Mouse (Mus musculus) hindbrain, embryonic 16.5 days (tissue): ENCODE measurements at regions not wholly inside any gene's neighbourhood (a gene's known extent, or its start where the extent isn't known, plus 50 kb on each side); places are given as distances from the start of the nearest gene placed in this dataset.

Experiments
- ATAC-seq: fragments of 200-750 bp; cut with Nextera tagmentation; 2 replicates; pipeline ENCODE4 v1.8.0; 2017; ENCODE audit warnings: moderate TSS enrichment, moderate library complexity
- H3K27ac ChIP-seq: fragments of 300-500 bp; sonication (generic); 2 replicates; pipeline ENCODE4 v1.5.1; 2014; ENCODE audit warnings: low read depth, mild to moderate bottlenecking, control low read depth, low read length, moderate library complexity
- H3K27me3 ChIP-seq: fragments of 300-500 bp; sonication (generic); replicated peaks from 2 replicates; pipeline ENCODE4 v1.6.1; 2014; ENCODE audit warnings: low read length; ENCODE audit not compliant: control insufficient read depth, insufficient read depth
- H3K36me3 ChIP-seq: fragments of 300-500 bp; sonication (generic); 2 replicates; pipeline ENCODE4 v1.6.1; 2014; ENCODE audit warnings: mild to moderate bottlenecking, low read length, moderate library complexity, mixed read lengths; ENCODE audit not compliant: control insufficient read depth, insufficient read depth
- H3K4me1 ChIP-seq: fragments of 300-500 bp; sonication (generic); 2 replicates; pipeline ENCODE4 v1.6.1; 2014; ENCODE audit warnings: low read depth, low read length; ENCODE audit not compliant: control insufficient read depth, insufficient read depth
- H3K4me2 ChIP-seq: fragments of 300-500 bp; sonication (generic); 2 replicates; pipeline ENCODE4 v1.6.1; 2014; ENCODE audit warnings: mild to moderate bottlenecking, low read length, control low read depth, moderate library complexity
- H3K4me3 ChIP-seq: fragments of 300-500 bp; sonication (generic); 2 replicates; pipeline ENCODE4 v1.5.1; 2014; ENCODE audit warnings: mild to moderate bottlenecking, low read length, control low read depth, moderate library complexity
- H3K9ac ChIP-seq: fragments of 300-500 bp; sonication (generic); 2 replicates; pipeline ENCODE4 v1.6.1; 2014; ENCODE audit warnings: low read depth, mild to moderate bottlenecking, control low read depth, low read length, moderate library complexity
- H3K9me3 ChIP-seq: fragments of 300-500 bp; sonication (generic); 2 replicates; pipeline ENCODE4 v1.6.1; 2014; ENCODE audit warnings: mild to moderate bottlenecking, low read length, moderate library complexity; ENCODE audit not compliant: control insufficient read depth
- WGBS: fragments of 180-500 bp; shearing (Covaris S2); extraction: QIAGEN DNeasy Blood & Tissue Kit; methylation state at CpG from one replicate; pipeline ENCODE4 v1.1.7; 2014; 5-methylcytosine and 5-hydroxymethylcytosine counted together

- no peak overlapping the region for H3K4me3 ChIP-seq
- no peaks in the 10 kb centered on the region for H3K36me3 ChIP-seq
- H3K27me3 ChIP-seq, result no peaks in the 10 kb centered on the region
- no peak overlapping the region for H3K27ac ChIP-seq
- ATAC-seq, result no peak
- H3K9ac ChIP-seq, result no peak overlapping the region
- peaks cover 3% of the 10 kb centered on the region; the same call in 1 of the 2 replicates for H3K4me1 ChIP-seq
- H3K9me3 ChIP-seq, result no peaks in the 10 kb centered on the region
- no peak overlapping the region for H3K4me2 ChIP-seq
- 83% methylated on average over 4 of the region's 4 CpGs for whole genome bisulfite sequencing
Observed at GRCm38 (mm10) chr4:11885499-11885898, 95.6 kb downstream of the Gm10604 start.

GRCm38 (mm10) chr4:11884818-11885217, 96.2 kb downstream of the Gm10604 start:
- no peak overlapping the region for H3K4me2 ChIP-seq
- H3K27ac ChIP-seq, result no peak overlapping the region
- no peaks in the 10 kb centered on the region for H3K36me3 ChIP-seq
- ATAC-seq, result no peak
- H3K4me1 ChIP-seq, result peaks cover 3% of the 10 kb centered on the region; the same call in 1 of the 2 replicates
- no peaks in the 10 kb centered on the region for H3K27me3 ChIP-seq
- H3K9me3 ChIP-seq, result no peaks in the 10 kb centered on the region
- 62% methylated on average over 7 of the region's 7 CpGs for WGBS
- no peak overlapping the region for H3K4me3 ChIP-seq
- no peak overlapping the region for H3K9ac ChIP-seq

GRCm38 (mm10) chr4:11883295-11883694, 97.8 kb downstream of the Gm10604 start:
- no peak overlapping the region for H3K4me2 ChIP-seq
- H3K4me1 ChIP-seq, result no peaks in the 10 kb centered on the region
- H3K27me3 ChIP-seq, result no peaks in the 10 kb centered on the region
- no peak overlapping the region for H3K27ac ChIP-seq
- no peaks in the 10 kb centered on the region for H3K9me3 ChIP-seq
- no peak overlapping the region for H3K9ac ChIP-seq
- H3K4me3 ChIP-seq, result no peak overlapping the region
- WGBS, result 61% methylated on average over 5 of the region's 5 CpGs
- no peak for ATAC-seq
- H3K36me3 ChIP-seq, result no peaks in the 10 kb centered on the region

- Histone ChIP-seq H3K4me1 (no peaks in the 10 kb centered on the region), H3K27ac (no peak overlapping the region), H3K9me3 (no peaks in the 10 kb centered on the region), H3K9ac (no peak overlapping the region), H3K4me3 (no peak overlapping the region), H3K27me3 (no peaks in the 10 kb centered on the region), H3K36me3 (no peaks in the 10 kb centered on the region), H3K4me2 (no peak overlapping the region)
- WGBS, result 90% methylated on average over 3 of the region's 3 CpGs
- no peak for ATAC-seq
Observed at GRCm38 (mm10) chr4:11882666-11883065, 98.4 kb downstream of the Gm10604 start.

DNA sequence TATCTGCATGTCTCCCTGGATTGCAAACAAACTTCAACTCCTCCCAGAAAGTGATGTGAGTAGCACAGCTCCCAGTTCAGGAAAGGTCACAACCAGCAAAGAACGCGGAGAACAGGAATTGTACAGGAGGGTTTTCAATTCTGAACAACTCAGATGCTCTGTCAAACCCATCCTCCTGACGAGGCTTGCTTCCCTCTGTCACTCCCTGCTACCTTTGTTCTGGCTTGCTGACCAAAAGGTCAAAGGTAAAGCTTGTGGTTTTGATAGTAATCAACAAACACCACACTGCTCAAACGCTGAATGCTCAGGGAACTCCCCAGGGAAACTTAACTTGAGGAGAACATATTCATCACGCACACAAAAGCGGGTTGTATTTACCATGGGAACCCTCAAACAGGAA, 102.4 kb downstream of the Gm10604 start:
- 72% methylated on average over 6 of the region's 6 CpGs for WGBS

DNA sequence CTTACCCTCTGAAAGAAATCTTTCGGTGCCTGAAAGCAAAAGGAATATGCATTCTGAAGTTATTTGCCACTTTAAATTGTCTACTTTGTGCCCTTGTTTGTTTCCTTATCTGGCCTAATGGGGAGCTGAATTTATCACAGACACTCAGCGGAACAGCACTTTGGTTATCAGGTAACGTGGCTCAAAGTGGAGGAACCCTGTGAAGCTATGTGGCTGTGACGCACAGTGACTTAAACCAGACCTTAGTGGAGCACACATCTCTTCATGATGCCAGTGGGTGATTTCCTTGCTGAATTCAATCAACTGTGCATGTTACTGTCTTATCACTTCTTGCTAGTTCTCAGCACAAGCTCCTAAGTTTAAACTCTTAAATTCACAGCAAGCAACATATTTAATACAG, 103.1 kb downstream of the Gm10604 start:
- no peak overlapping the region for H3K27ac ChIP-seq
- H3K27me3 ChIP-seq, result no peaks in the 10 kb centered on the region
- H3K4me1 ChIP-seq, result no peaks in the 10 kb centered on the region
- no peak overlapping the region for H3K4me3 ChIP-seq
- H3K9me3 ChIP-seq, result no peaks in the 10 kb centered on the region
- H3K36me3 ChIP-seq, result no peaks in the 10 kb centered on the region
- WGBS, result 91% methylated on average over 4 of the region's 4 CpGs
- no peak overlapping the region for H3K9ac ChIP-seq
- ATAC-seq, result no peak
- H3K4me2 ChIP-seq, result no peak overlapping the region

More for the DNA sequence above, 102.4 kb downstream of the Gm10604 start:
- Histone ChIP-seq H3K4me2 (no peak overlapping the region), H3K27ac (no peak overlapping the region), H3K9ac (no peak overlapping the region), H3K4me3 (no peak overlapping the region), H3K27me3 (no peaks in the 10 kb centered on the region), H3K36me3 (no peaks in the 10 kb centered on the region), H3K4me1 (no peaks in the 10 kb centered on the region), H3K9me3 (no peaks in the 10 kb centered on the region)
- no peak for ATAC-seq

- Histone ChIP-seq H3K27me3 (no peaks in the 10 kb centered on the region), H3K9ac (no peak overlapping the region), H3K4me2 (no peak overlapping the region), H3K36me3 (no peaks in the 10 kb centered on the region), H3K4me1 (no peaks in the 10 kb centered on the region), H3K4me3 (no peak overlapping the region), H3K27ac (no peak overlapping the region), H3K9me3 (no peaks in the 10 kb centered on the region)
- WGBS, result 91% methylated on average over 1 of the region's 1 CpGs
- no peak for ATAC-seq
Observed at GRCm38 (mm10) chr4:11876009-11876408, 105.1 kb downstream of the Gm10604 start.

DNA sequence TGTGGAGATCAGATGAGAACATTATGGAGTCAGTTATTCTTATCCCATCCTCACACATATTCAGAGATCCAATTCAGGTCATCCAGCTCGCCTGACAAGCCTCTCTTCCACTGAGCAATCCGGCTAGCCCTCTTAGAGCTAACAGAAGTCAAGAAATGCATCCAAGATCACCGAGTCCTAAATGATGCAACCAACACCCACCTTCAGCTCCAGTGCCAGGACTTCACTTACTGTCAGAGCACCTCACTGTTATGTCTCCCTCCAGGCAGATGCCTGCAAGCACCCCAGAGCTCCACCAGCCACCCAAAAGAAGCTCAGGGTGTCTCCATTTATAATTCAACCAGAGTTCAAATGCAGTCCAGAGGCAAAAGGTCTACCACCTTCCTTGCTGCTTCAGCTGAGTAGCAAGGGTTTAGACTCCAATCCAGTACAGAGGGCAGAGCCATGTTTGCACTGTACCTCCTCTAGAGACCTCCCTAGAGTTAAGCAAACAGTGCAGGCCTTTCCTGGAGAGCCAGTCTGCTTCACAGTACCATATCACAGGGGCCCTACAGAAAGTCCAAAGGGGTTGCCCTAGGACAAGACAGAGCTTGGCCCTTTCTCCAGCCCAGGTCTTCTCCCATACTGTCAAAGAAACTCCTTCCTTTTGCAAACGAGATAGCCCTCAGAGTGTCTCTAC, 106.3 kb downstream of the Gm10604 start:
- 81% methylated on average over 4 of the region's 4 CpGs for WGBS
- no peaks in the 10 kb centered on the region for H3K36me3 ChIP-seq
- ATAC-seq, result no peak
- no peaks in the 10 kb centered on the region for H3K4me1 ChIP-seq
- H3K4me2 ChIP-seq, result no peak overlapping the region
- no peaks in the 10 kb centered on the region for H3K27me3 ChIP-seq
- H3K9me3 ChIP-seq, result no peaks in the 10 kb centered on the region
- H3K9ac ChIP-seq, result no peak overlapping the region
- no peak overlapping the region for H3K4me3 ChIP-seq
- H3K27ac ChIP-seq, result no peak overlapping the region

- H3K27me3 ChIP-seq, result no peaks in the 10 kb centered on the region
- H3K9ac ChIP-seq, result no peak overlapping the region
- no peaks in the 10 kb centered on the region for H3K9me3 ChIP-seq
- ATAC-seq, result no peak
- H3K4me2 ChIP-seq, result no peak overlapping the region
- WGBS, result 85% methylated on average over 3 of the region's 3 CpGs
- H3K27ac ChIP-seq, result no peak overlapping the region
- H3K4me3 ChIP-seq, result no peak overlapping the region
- no peaks in the 10 kb centered on the region for H3K36me3 ChIP-seq
- no peaks in the 10 kb centered on the region for H3K4me1 ChIP-seq
Observed at GRCm38 (mm10) chr4:11872036-11872435, 109.0 kb downstream of the Gm10604 start.

- H3K9me3 ChIP-seq, result no peaks in the 10 kb centered on the region
- no peak overlapping the region for H3K4me3 ChIP-seq
- ATAC-seq, result no peak
- no peak overlapping the region for H3K4me2 ChIP-seq
- H3K27ac ChIP-seq, result no peak overlapping the region
- H3K9ac ChIP-seq, result no peak overlapping the region
- H3K4me1 ChIP-seq, result no peaks in the 10 kb centered on the region
- 82% methylated on average over 5 of the region's 5 CpGs for WGBS
- H3K36me3 ChIP-seq, result no peaks in the 10 kb centered on the region
- no peaks in the 10 kb centered on the region for H3K27me3 ChIP-seq
Observed at GRCm38 (mm10) chr4:11869721-11870120, 111.3 kb downstream of the Gm10604 start.
